In genomic region chr17:29731953-29732325, GRCm38 (mm10) we compare ENCODE assay signal across 11 mouse cellular contexts. TPM values are rescaled to one million over a fixed set of nuclear protein-coding genes. Genes with fewer than 3 reads are reported as not detected.
DNase-seq lines count a peak whose midpoint lies in the region; ATAC-seq and TF ChIP-seq lines count a peak whose summit lies in the region.
"Had no signal": no experiment of that assay in that cellular context is flagged by ENCODE, and none has a peak within 500 bp of the region (broad histone marks: within the 10 kb centered on the region; RNA-seq: fewer than 3 reads in every experiment).

No protein-coding gene starts in this region.

- no peak overlapping the region for H3K4me3 ChIP-seq in neural tube, embryonic 11.5 days (ENCODE audit: low read depth, low read length)
- H3K4me3 ChIP-seq in hindbrain, embryonic 14.5 days (replicated peaks; ENCODE audit: low read length) = no peak overlapping the region
- H3K4me3 ChIP-seq in limb, embryonic 14.5 days (replicated peaks; ENCODE audit: low read length) = no peak overlapping the region
- H3K4me3 ChIP-seq: heart, embryonic 12.5 days had no signal

- ATAC-seq in neural tube, embryonic 11.5 days (ENCODE audit: insufficient read depth, low FRiP score, low TSS enrichment) = no peak
- ATAC-seq in hindbrain, embryonic 14.5 days (ENCODE audit: low FRiP score) = no peak
- no peak for ATAC-seq in limb, embryonic 14.5 days (ENCODE audit: low FRiP score, low read depth)
- ATAC-seq in monocyte, adult 5-6 weeks (replicated peaks; ENCODE audit: insufficient number of reproducible peaks, low FRiP score, low TSS enrichment, poor library complexity, severe bottlenecking) = no peak

- WGBS in neural tube, embryonic 11.5 days = 68% methylated on average over 6 of the region's 6 CpGs
- 35% methylated on average over 6 of the region's 6 CpGs for WGBS in hindbrain, embryonic 14.5 days
- 63% methylated on average over 6 of the region's 6 CpGs for WGBS in limb, embryonic 14.5 days

- no peak overlapping the region for H3K9ac ChIP-seq in neural tube, embryonic 11.5 days (ENCODE audit: low read length)
- no peak overlapping the region for H3K9ac ChIP-seq in hindbrain, embryonic 14.5 days
- 0 out of 2 replicates have a peak overlapping the region, but pooled peaks have one; percentile 31 for H3K9ac ChIP-seq in limb, embryonic 14.5 days (ENCODE audit: low read depth, low read length, severe bottlenecking)
- H3K9ac ChIP-seq: heart, embryonic 12.5 days had no signal

- no peaks in the 10 kb centered on the region for H3K27me3 ChIP-seq in neural tube, embryonic 11.5 days (ENCODE audit: control insufficient read depth, insufficient read depth, low read length)
- H3K27me3 ChIP-seq in hindbrain, embryonic 14.5 days (ENCODE audit: control insufficient read depth, insufficient read depth, low read length) = no peaks in the 10 kb centered on the region
- H3K27me3 ChIP-seq in limb, embryonic 14.5 days (ENCODE audit: control insufficient read depth, insufficient read depth, low read length) = no peaks in the 10 kb centered on the region
- H3K27me3 ChIP-seq: heart, embryonic 12.5 days had no signal

- H3K4me2 ChIP-seq in neural tube, embryonic 11.5 days (ENCODE audit: low read depth) = no peak overlapping the region
- H3K4me2 ChIP-seq in hindbrain, embryonic 14.5 days (replicated peaks) = no peak overlapping the region
- H3K4me2 ChIP-seq in limb, embryonic 14.5 days (replicated peaks; ENCODE audit: low read depth, low read length, severe bottlenecking) = no peak overlapping the region
- H3K4me2 ChIP-seq: heart, embryonic 12.5 days had no signal

- H3K36me3 ChIP-seq in neural tube, embryonic 11.5 days (ENCODE audit: control insufficient read depth, insufficient read depth, low read length) = no peaks in the 10 kb centered on the region
- H3K36me3 ChIP-seq in hindbrain, embryonic 14.5 days (replicated peaks; ENCODE audit: control insufficient read depth, insufficient read depth) = no peaks in the 10 kb centered on the region
- H3K36me3 ChIP-seq in limb, embryonic 14.5 days (ENCODE audit: control insufficient read depth, insufficient read depth, low read length) = no peaks in the 10 kb centered on the region
- H3K36me3 ChIP-seq: heart, embryonic 12.5 days had no signal

- H3K4me1 ChIP-seq in neural tube, embryonic 11.5 days (ENCODE audit: control insufficient read depth, insufficient read depth, low read length) = peaks cover 10% of the 10 kb centered on the region; the same call in 1 of the 2 replicates
- H3K4me1 ChIP-seq in hindbrain, embryonic 14.5 days (replicated peaks; ENCODE audit: control insufficient read depth, insufficient read depth, low read length) = peaks cover 25% of the 10 kb centered on the region
- peaks cover 5% of the 10 kb centered on the region; the same call in 1 of the 2 replicates for H3K4me1 ChIP-seq in limb, embryonic 14.5 days (ENCODE audit: control insufficient read depth, insufficient read depth, low read length)

- TF ChIP-seq POLR2A in limb, embryonic 14.5 days (IDR thresholded peaks at IDR 0.05; ENCODE audit: borderline replicate concordance, extremely low read depth, insufficient read depth, insufficient read length) = no peak

- DNase-seq in neural tube, embryonic 11.5 days (ENCODE audit: low spot score) = no peak
- DNase-seq in neural tube, embryonic 10.5 days (ENCODE audit: extremely low spot score, low spot score) = no peak
- no peak for DNase-seq in hindbrain, embryonic 14.5 days (ENCODE audit: low spot score)
- DNase-seq in limb, embryonic 14.5 days (ENCODE audit: low spot score) = no peak
- DNase-seq in thymus, adult 18-20 months = no peak
- no peak for DNase-seq in embryo, embryonic 9.5 days (ENCODE audit: extremely low spot score)
- DNase-seq in gastrocnemius, adult 18-20 months (ENCODE audit: low spot score) = no peak
- DNase-seq: kidney, postnatal 10 days; lung, postnatal 14 days had no signal

- no peaks in the 10 kb centered on the region for H3K9me3 ChIP-seq in neural tube, embryonic 11.5 days (ENCODE audit: control insufficient read depth, low read length)
- no peaks in the 10 kb centered on the region for H3K9me3 ChIP-seq in hindbrain, embryonic 14.5 days (ENCODE audit: control insufficient read depth, low read length)
- H3K9me3 ChIP-seq in limb, embryonic 14.5 days (ENCODE audit: control insufficient read depth, low read length) = no peaks in the 10 kb centered on the region
- H3K9me3 ChIP-seq: heart, embryonic 12.5 days had no signal

- peak overlapping the region; percentile 73 for H3K27ac ChIP-seq in neural tube, embryonic 11.5 days (ENCODE audit: low read depth, low read length)
- peak overlapping the region; percentile 74 for H3K27ac ChIP-seq in hindbrain, embryonic 14.5 days
- H3K27ac ChIP-seq in limb, embryonic 14.5 days (replicated peaks; ENCODE audit: low read depth, low read length) = no peak overlapping the region

RNA-seq across cellular contexts. Expression of gene Ccdc167, which starts 15.1 kb away (rescaled TPM):
- 16.1 and 16.4 TPM in 2 replicates for polyA plus RNA-seq in neural tube, embryonic 11.5 days (2014; fragmentation: Nextera tagmentation; extraction: Ambion mirVana)
- 13.5 and 13.6 TPM in 2 replicates for polyA plus RNA-seq in hindbrain, embryonic 14.5 days (2014; fragmentation: Nextera tagmentation; extraction: Ambion mirVana)
- 16.6 and 19.3 TPM in 2 replicates for polyA plus RNA-seq in limb, embryonic 14.5 days (2012; rRNA removed)
- 13.1 and 15.8 TPM in 2 replicates for polyA plus RNA-seq in limb, embryonic 14.5 days (2014; fragmentation: Nextera tagmentation; extraction: Ambion mirVana)
- total RNA-seq in monocyte, adult 5-6 weeks (2017) = 4.7 to 14.6 TPM (median 5.0 TPM) in 3 replicates
- 1 to 10 TPM; 5.9 to 6.3 TPM for total RNA-seq in gastrocnemius, adult 18-20 months (2021)
